Mouse (Mus musculus) WW6 (cell line): ENCODE measurements at regions not wholly inside any gene's neighbourhood (a gene's known extent, or its start where the extent isn't known, plus 50 kb on each side); places are given as distances from the start of the nearest gene placed in this dataset.

Source experiments
- DNase-seq: peaks from one replicate; pipeline ENCODE4 v3.0.0-alpha.2; 2013; ENCODE audit warnings: low read depth, low spot score

GRCm38 (mm10) chr10:99526561-99526960 is 232.9 kb downstream of the Csl start:
- no peak for DNase-seq

DNA sequence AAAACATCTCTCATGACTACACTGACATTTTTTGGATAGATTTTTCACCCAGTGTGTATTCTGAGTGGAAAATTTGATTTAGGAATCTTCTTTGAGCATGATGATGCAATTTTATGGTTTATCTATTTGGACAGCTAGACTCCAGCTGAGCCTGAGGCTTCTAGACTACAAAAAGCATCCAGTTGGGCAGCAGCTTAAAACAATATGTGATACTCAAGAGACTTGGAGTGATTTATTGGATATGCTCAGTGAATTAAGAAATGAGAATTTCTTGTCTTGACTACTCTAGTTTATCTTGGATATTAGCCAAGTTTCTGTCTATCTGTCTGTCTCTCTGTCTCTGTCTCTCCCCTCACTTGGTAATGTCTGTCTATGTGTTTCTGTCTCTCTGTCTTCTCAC is 228.4 kb downstream of the Csl start:
- no peak for DNase-seq

DNA sequence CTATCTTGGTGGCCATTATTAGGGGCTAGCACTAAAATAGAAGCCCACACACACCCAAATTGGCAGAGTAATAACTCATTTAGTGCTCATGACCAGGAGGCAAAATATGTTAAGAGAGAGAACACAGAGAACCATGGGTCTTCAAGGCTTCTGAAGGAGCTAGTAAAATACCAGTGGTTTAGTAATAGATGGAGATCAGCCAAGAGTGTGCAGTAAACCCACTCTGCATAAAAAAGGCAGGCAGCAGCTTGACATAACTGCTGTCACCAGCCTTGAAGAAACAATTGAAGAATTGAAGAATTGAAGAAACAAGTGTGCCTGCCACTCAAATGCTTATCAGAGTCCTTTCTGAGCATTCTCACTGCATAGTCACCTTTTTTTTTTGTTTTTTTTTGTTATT is 227.9 kb downstream of the Csl start:
- no peak for DNase-seq

DNA sequence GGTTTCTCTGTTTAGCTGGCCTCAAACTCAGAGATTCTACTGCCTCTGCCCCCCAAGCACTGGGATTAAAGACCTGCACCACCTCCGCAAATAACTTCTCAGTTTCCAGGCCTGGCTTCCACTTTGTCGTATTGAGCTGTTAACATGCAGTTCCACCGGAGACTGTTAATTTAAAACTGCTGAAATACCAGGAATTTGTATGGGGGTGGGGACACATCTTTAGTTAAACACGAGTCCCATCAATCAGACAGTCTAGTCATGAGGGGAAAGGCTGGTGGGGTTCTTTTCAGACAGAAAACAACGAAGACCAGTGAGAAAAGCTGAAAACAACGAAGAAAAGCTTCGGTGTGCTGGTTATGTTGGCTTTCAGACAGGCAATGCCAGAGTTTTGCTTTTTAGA is 227.5 kb downstream of the Csl start:
- DNase-seq, result no peak

DNA sequence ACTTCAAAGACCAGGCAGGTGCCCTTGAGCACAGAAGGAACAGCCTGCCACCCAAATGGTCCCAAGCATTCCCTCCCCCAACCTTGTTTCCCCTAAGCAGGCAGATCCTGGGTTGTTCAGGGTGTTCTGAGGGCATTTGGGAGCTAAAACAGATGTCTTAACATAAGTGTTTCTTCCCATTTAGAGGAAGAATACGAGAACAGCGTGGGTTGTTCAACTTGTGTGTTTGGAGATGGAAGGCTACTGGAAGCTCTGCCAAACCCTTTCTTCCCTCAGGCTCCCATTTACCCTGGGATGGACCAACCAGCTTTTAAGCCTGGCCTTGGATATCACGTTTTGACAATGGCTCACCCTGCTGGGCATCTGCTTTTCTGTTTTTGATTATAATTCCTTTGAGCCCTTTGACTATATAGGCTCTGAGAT is 226.8 kb downstream of the Csl start:
- no peak for DNase-seq

DNA sequence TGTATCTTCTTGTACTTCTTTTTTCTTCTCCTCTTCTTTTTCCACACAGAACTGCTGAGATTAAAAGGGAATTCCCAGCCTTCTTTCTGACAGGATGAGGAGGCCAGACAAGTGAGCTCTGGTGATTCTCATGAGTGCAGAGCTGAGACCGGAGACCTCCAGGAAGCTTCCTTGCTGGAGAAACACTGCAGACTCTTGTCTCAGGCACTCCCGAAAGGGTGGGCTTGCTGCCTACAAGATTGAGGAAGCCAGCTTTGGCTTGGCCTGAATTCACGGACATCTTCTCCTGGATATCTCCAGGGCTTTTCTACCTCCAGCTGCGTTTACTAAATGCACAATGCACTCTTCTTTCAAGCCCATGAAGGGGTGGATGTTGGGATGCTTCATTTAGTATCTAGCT is 226.0 kb downstream of the Csl start:
- DNase-seq, result no peak

- no peak for DNase-seq
These were observed 225.2 kb downstream of the Csl start for GRCm38 (mm10) chr10:99534237-99534636.

DNA sequence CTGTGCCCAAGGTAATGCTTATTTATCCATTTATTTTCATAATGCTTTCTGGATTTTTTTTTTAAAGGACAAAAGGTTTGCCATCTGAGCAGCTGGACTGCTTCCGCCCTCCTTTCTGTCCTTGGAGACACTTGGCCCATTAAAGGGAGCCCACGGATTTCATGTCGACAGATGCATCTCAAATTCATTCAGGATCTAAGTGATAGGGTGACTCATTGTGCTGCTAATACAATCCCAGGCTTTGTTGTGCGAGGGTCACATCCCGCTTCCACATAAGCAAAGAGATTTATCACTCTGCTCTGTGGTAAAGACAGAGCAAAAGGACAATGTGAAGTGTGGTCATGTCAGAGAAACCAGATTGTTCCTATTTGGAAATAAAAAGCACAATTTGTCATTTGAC is 220.8 kb downstream of the Csl start:
- DNase-seq, result no peak

- DNase-seq, result no peak
These were observed 207.1 kb downstream of the Csl start for GRCm38 (mm10) chr10:99552373-99552772.

DNA sequence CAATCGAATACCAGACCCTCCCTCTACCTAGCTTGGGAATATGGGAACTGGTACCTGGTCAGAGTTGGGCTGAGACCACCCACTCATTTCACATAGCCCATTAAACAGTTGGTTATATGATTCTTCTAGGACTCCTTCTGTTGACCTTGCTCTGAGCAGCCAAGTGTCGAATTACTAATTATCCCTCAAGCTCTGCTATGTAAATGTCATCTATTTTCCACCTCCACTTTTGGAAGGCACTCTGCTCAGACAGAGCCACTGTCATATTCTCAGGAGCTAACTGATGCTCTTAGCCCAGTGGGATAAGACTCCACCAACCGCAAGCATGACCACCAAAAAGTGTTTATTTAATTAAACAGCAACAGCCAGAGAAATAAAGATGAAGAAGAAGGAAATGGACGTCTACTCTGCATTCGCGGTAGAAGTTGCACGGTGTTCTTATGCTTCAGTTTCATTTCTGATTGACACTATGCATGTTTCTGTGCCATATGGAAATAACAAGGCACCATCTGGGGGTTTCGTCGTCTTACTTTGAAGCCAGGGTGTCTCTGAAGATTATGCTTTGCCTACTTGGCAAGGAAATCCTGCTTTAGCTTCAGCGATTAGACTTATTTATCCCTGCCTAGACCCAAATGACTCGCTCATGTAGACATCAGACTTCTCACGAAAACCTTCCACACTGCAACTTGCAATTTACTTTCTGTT is 206.5 kb downstream of the Csl start:
- no peak for DNase-seq

DNA sequence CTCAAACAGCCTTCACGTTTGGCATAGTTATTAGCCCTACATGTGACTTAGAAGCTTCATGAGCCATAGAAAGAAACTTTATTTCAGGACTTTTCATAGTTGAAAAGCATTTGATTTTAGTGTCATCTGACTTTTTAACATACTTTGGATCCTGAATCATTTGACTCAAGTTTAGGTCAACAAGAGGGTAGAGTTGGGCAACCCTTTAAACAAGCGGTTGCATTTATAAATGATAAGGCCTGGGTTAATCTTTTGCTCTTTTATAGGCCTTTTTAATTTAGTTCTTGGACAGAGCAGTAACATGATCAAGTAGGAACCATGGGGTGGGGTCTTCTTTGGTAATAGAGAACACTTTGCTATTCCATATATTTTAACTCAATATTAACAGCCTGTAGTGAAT is 204.4 kb downstream of the Csl start:
- DNase-seq, result no peak

GRCm38 (mm10) chr10:99555658-99556352 is 203.7 kb downstream of the Csl start:
- no peak for DNase-seq

GRCm38 (mm10) chr10:99556353-99557036 is 203.0 kb downstream of the Csl start:
- DNase-seq, result no peak

DNA sequence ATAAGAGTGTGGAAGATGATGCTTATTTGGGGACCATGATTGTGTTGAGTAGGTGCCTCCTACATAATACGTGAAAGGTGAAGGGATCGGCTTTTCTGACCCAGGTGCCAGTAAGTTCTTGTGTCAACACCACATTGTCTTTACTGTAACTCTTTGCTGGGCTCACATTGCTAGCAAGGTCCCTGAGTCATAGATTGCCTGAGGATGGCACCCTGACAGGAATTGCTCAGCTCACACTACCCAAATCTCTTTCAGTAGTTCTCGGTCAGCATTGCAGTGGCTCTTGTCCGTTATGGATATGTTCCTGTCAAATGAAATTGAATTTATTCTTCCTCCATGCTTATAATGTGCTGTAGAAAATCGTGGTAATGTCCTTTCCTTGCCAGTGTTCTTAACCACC is 200.8 kb downstream of the Csl start:
- DNase-seq, result no peak

GRCm38 (mm10) chr10:99561166-99561818 is 198.2 kb downstream of the Csl start:
- no peak for DNase-seq

DNA sequence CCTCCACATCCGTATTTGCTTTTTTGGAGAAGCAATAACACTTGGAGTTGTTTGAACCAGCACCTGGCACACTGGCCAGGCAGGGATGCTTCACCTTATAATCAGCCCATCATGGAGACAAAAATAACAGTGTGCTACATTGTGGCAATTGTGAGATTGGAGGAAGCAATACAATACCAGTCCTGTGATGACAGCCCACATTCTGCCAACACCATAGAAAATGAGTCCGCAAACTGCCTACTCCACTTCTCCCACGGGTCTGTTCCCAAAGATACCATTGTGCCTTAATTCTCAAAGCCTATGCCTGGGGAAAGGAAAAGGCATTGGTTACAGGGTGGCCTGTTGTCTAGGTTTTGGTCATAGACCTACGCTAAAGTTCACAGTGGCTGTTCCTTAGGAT is 194.9 kb downstream of the Csl start:
- no peak for DNase-seq

GRCm38 (mm10) chr10:99568424-99568823 is 191.0 kb downstream of the Csl start:
- DNase-seq, result no peak

GRCm38 (mm10) chr10:99570190-99570589 is 189.3 kb downstream of the Csl start:
- DNase-seq, result no peak

GRCm38 (mm10) chr10:99573997-99574396 is 185.5 kb downstream of the Csl start:
- no peak for DNase-seq

DNA sequence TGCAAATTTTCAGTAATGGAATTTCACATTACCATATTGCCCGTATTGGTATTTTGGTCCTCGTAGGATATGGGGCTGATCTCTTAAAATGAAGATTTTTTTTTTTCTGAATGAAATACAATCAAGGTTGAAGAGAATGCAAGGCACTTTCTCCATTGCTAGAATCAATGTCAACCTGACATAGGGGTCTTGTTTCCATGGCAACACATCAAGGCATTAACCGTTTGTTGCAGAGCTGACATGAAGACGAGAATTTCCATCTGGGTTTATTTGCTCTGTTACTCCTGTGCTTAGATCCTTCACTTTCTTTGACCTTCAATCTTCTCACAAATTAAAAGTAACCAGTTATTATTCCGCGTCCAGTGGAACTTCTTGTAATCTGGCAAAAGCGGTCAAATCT is 184.2 kb downstream of the Csl start:
- DNase-seq, result no peak

DNA sequence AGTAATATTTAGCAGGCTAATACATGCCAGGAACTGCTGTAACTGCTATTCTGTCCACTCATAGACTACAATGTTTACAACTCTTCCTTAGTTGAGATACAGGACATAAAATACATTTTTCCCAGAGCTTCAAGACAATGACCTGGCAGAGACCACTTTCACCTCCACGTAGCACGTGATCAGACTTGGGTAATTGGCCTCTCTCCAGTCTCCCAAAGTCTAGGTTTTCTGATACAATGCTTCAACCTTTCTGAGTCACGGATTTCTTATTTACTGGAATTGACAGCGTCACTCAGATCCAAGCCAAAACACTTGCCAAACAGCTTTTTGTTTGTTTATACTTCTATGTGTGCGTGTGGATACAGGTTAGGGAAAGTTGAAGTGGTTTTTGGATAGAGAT is 183.2 kb downstream of the Csl start:
- DNase-seq, result no peak

GRCm38 (mm10) chr10:99577041-99577681 is 182.3 kb downstream of the Csl start:
- DNase-seq, result no peak
